Mouse (Mus musculus) lung, postnatal 0 days (tissue): ENCODE data around the gene Syngap1.

Source experiments
- CTCF ChIP-seq: IDR thresholded peaks from 2 replicates; pipeline ENCODE4 v1.5.1; 2016; ENCODE audit warnings: antibody characterized with exemption, mild to moderate bottlenecking
- EP300 ChIP-seq: IDR thresholded peaks from 2 replicates; pipeline ENCODE4 v1.6.1; 2016; ENCODE audit warnings: antibody characterized with exemption, mild to moderate bottlenecking, control low read depth

DNA sequence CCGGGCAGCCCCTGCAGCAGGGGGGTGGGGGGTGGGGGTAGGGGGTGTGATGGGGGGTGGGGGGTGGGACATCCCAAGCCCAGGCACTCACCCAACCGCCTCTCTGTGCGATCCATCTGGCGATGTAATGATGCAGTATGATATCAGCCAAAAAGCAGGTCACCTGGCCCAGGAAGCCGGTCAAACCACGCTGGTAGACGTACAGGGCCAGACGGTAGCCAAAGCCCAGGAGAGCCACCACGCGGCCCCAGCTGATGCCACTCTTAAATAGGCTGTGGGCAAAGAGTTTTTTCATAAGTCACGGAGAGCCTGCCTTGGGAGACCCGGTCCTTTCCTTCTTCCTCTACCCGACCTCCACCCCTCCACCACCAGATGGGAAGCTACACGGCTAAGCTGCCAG, 80.0 kb downstream of the Syngap1 start:
- no peak for TF ChIP-seq CTCF
- TF ChIP-seq EP300, result no peak
